Mouse (Mus musculus) intestine, embryonic 16.5 days (tissue): ENCODE measurements at regions not wholly inside any gene's neighbourhood (a gene's known extent, or its start where the extent isn't known, plus 50 kb on each side); places are given as distances from the start of the nearest gene placed in this dataset.
"Not testable (repeated sequence)": the region's sequence is repeated elsewhere in the genome, so short reads cannot be mapped to it uniquely, and the experiment has no call there.

ENCODE experiments used
- ATAC-seq: fragments of 200-750 bp; cut with Nextera tagmentation; 2 replicates; pipeline ENCODE4 v1.8.0; 2017; ENCODE audit warnings: moderate TSS enrichment, moderate library complexity
- H3K27ac ChIP-seq: fragments of 300-500 bp; sonication (generic); 2 replicates; pipeline ENCODE4 v1.5.1; 2014; ENCODE audit warnings: mild to moderate bottlenecking, low read length
- H3K27me3 ChIP-seq: fragments of 300-500 bp; sonication (generic); replicated peaks from 2 replicates; pipeline ENCODE4 v1.6.1; 2014; ENCODE audit warnings: low read length, control low read depth, mixed read lengths; ENCODE audit not compliant: control insufficient read depth, insufficient read depth
- H3K36me3 ChIP-seq: fragments of 300-500 bp; sonication (generic); 2 replicates; pipeline ENCODE4 v1.6.1; 2014; ENCODE audit warnings: low read length, control low read depth; ENCODE audit not compliant: control insufficient read depth, insufficient read depth
- H3K4me1 ChIP-seq: fragments of 300-500 bp; sonication (generic); 2 replicates; pipeline ENCODE4 v1.6.1; 2014; ENCODE audit warnings: low read length, control low read depth, mixed read lengths; ENCODE audit not compliant: control insufficient read depth, insufficient read depth
- H3K4me2 ChIP-seq: fragments of 300-500 bp; sonication (generic); 2 replicates; pipeline ENCODE4 v1.6.1; 2014; ENCODE audit warnings: low read depth, low read length, control low read depth
- H3K4me3 ChIP-seq: fragments of 300-500 bp; sonication (generic); 2 replicates; pipeline ENCODE4 v1.5.1; 2014; ENCODE audit warnings: mild to moderate bottlenecking, low read length
- H3K9ac ChIP-seq: fragments of 300-500 bp; sonication (generic); 2 replicates; pipeline ENCODE4 v1.6.1; 2014; ENCODE audit warnings: low read depth, low read length
- H3K9me3 ChIP-seq: fragments of 300-500 bp; sonication (generic); 2 replicates; pipeline ENCODE4 v1.6.1; 2016; ENCODE audit warnings: low read length, control low read depth; ENCODE audit not compliant: control insufficient read depth
- WGBS: fragments of 180-500 bp; shearing (Covaris S2); extraction: QIAGEN DNeasy Blood & Tissue Kit; methylation state at CpG from one replicate; pipeline ENCODE4 v1.1.7; 2014; 5-methylcytosine and 5-hydroxymethylcytosine counted together

DNA sequence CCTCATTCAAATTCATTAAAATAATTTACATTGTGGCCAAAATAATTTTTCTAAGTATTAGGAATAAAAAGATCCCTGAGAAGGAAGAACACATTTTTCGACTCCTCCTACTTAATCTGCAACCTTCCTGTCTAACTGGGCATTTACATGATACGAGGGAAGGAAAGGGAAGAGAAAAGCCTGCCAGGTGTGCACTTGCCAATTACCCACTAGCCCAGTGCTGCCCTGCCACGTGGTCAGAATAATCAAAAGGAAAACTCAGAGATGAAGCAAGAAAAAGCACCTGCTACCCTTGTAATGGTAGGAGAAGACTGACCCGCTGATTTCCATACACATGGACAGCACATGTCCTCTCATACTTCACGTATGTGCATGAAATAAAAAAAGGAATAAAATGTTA, 651.0 kb upstream of the Mms22l start:
- Histone ChIP-seq H3K27ac (no peak overlapping the region), H3K9ac (no peak overlapping the region), H3K36me3 (no peaks in the 10 kb centered on the region), H3K9me3 (no peaks in the 10 kb centered on the region), H3K27me3 (no peaks in the 10 kb centered on the region), H3K4me1 (no peaks in the 10 kb centered on the region), H3K4me3 (no peak overlapping the region), H3K4me2 (no peak overlapping the region)
- WGBS: 61% methylated on average over 5 of the region's 5 CpGs
- ATAC-seq: no peak

DNA sequence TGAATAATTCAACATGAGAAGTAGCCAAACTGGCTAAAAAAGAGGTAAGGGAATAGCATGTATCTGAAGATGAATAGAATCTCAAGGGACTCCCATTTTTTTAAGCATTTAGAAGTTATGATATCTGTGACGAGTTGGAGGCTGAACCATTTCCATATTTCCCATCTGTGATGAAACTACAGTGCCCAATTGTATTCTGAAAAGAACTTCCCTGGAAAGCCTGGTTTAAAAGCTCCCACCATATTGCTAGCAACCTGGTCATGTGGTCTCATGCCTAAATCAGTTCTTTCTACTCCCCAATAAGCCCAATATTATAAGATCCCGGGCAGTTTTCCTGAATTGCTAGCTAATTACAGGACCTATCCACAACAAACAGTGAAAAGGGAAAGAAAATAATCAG, 645.6 kb upstream of the Mms22l start:
- Histone ChIP-seq H3K4me1 (no peaks in the 10 kb centered on the region), H3K27ac (no peak overlapping the region), H3K36me3 (no peaks in the 10 kb centered on the region), H3K4me2 (no peak overlapping the region), H3K9ac (no peak overlapping the region), H3K9me3 (no peaks in the 10 kb centered on the region), H3K27me3 (no peaks in the 10 kb centered on the region), H3K4me3 (no peak overlapping the region)
- no peak for ATAC-seq
- 85% methylated on average over 2 of the region's 2 CpGs for WGBS

DNA sequence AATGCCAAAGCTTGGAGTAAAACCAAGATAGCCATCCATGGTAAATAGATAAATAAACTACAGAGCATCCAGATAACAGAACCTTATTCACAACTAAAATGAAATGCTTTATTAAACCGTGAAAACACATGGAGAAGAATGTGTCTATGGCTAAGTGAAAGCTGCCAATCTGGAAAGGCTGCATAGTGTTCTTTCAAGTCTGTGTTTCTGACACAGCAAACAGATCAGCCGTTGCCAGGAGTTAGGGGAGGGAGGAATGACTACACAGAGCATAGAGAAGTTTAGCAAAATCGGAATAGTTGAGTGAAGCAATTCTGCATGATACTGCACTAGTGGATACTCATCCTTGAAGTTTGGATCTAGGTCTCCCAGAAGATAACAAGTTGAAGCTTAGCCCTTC, 633.8 kb upstream of the Mms22l start:
- no peak overlapping the region for H3K9ac ChIP-seq
- no peak overlapping the region for H3K4me2 ChIP-seq
- H3K36me3 ChIP-seq: no peaks in the 10 kb centered on the region
- H3K4me3 ChIP-seq: no peak overlapping the region
- 81% methylated on average over 3 of the region's 3 CpGs for WGBS
- H3K9me3 ChIP-seq: no peaks in the 10 kb centered on the region
- H3K27ac ChIP-seq: no peak overlapping the region
- H3K27me3 ChIP-seq: no peaks in the 10 kb centered on the region
- H3K4me1 ChIP-seq: no peaks in the 10 kb centered on the region
- no peak for ATAC-seq

DNA sequence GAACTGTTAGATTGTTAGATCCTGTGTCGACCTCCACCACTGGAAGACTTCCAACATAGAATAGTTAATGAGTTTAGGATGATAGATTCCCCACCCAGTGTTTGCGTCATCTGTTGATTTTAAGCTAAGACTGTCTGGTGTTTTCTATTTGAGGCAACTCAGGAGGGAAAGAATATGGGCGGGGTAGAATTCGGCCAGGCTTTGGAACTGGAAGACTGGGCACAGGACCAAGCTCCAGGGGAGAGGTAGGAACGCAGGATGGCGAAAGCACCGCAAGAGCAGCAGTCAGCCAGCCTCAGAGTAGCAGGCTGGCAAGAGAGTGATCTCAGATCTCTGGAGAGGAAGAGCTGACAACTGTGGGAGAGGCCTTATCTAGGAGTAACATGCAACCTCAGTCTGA, 616.2 kb upstream of the Mms22l start:
- Histone ChIP-seq H3K4me2 (no peak overlapping the region), H3K36me3 (no peaks in the 10 kb centered on the region), H3K27ac (no peak overlapping the region), H3K9ac (no peak overlapping the region), H3K27me3 (no peaks in the 10 kb centered on the region), H3K9me3 (no peaks in the 10 kb centered on the region), H3K4me3 (no peak overlapping the region), H3K4me1 (no peaks in the 10 kb centered on the region)
- WGBS: 84% methylated on average over 7 of the region's 7 CpGs
- ATAC-seq: no peak

DNA sequence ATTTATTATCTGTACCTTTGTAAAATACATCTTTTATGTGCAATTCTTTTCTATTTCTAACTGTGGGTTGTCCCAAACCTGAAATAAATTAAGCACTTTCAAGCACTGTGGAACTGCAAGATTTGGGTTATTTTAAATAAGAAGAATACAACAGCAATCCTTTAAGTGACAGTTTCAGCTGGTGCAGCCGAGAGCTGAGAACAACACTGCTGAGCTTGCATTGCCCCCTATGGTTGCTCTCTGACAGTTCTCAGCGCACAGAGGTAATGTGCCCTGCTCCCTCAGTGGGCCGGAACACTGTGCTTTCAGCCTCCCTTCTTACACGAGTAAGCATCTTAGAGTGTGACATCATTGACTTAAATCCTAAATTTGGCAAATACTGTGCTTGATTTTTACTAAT, 582.9 kb upstream of the Mms22l start:
- 30% methylated on average over 4 of the region's 4 CpGs for WGBS
- H3K27me3 ChIP-seq: no peaks in the 10 kb centered on the region
- H3K4me3 ChIP-seq: no peak overlapping the region
- no peaks in the 10 kb centered on the region for H3K9me3 ChIP-seq
- no peaks in the 10 kb centered on the region for H3K36me3 ChIP-seq
- no peak overlapping the region for H3K9ac ChIP-seq
- H3K4me1 ChIP-seq: no peaks in the 10 kb centered on the region
- ATAC-seq: no peak
- no peak overlapping the region for H3K27ac ChIP-seq
- H3K4me2 ChIP-seq: no peak overlapping the region

DNA sequence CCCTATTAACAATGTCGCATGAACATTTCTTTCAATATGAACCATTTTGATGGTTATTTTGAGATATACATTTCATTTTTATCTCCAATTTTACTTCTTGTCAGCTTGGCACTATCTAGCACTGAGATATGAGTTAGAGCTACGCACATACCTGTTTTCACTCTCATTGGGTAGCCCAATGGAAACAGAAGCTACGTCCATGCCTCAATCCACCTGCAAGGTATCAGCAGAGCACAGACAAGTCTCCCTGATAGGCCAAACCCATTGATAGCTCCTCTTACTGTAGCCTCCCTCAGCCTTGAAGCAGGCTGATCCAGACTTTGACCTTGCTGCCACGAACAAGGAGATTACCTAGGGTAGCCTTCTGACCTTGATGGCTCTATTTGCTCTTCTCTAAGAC, 582.4 kb upstream of the Mms22l start:
- no peak overlapping the region for H3K27ac ChIP-seq
- H3K9me3 ChIP-seq: no peaks in the 10 kb centered on the region
- 73% methylated on average over 4 of the region's 4 CpGs for WGBS
- no peak overlapping the region for H3K9ac ChIP-seq
- no peaks in the 10 kb centered on the region for H3K4me1 ChIP-seq
- H3K4me2 ChIP-seq: no peak overlapping the region
- H3K27me3 ChIP-seq: no peaks in the 10 kb centered on the region
- no peaks in the 10 kb centered on the region for H3K36me3 ChIP-seq
- no peak for ATAC-seq
- no peak overlapping the region for H3K4me3 ChIP-seq

DNA sequence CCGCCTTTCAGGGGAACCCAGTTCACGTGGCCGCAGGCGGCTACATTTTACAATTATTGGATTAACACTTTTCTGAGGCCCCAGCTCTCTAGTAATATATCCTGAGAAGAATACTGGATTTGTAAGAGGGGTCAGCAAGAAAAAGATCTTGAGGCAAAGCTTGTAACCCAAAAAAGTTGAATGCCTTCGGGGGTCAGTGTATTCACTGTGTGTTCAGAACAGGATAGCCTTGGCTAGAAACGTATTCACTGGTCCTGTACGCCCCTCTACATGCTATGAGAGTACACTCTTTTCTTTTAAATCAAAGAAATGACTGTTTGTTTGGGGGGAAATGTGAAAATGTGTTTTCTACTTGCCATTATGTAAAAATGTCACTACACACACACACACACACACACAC, 581.8 kb upstream of the Mms22l start:
- 88% methylated on average over 7 of the region's 7 CpGs for WGBS

DNA sequence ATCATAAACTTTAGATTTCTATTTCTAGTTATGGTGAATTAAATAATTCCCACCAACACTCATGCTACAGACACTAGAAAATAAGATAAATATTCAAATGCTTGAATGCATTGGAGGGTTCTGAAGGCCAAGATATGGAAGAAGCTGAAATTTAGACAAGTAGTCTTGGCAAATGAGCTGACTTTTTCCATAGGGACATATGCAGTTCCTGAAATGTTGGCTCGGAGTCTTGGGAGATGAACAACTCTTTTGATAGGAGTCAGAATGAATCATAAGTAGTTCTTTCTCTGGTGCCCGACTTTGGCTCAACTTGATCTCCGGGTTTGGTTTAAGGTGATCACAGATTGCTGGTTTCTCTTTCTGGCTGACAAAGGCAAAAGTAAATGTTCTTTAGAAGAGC, 574.7 kb upstream of the Mms22l start:
- Histone ChIP-seq H3K27me3 (no peaks in the 10 kb centered on the region), H3K4me2 (no peak overlapping the region), H3K4me3 (no peak overlapping the region), H3K27ac (no peak overlapping the region), H3K4me1 (no peaks in the 10 kb centered on the region), H3K9me3 (no peaks in the 10 kb centered on the region), H3K36me3 (no peaks in the 10 kb centered on the region), H3K9ac (no peak overlapping the region)
- WGBS: 87% methylated on average over 3 of the region's 3 CpGs
- no peak for ATAC-seq

More for the DNA sequence above, 581.8 kb upstream of the Mms22l start:
- H3K9ac ChIP-seq: no peak overlapping the region
- no peaks in the 10 kb centered on the region for H3K9me3 ChIP-seq
- no peak overlapping the region for H3K4me3 ChIP-seq
- no peaks in the 10 kb centered on the region for H3K36me3 ChIP-seq
- no peak overlapping the region for H3K27ac ChIP-seq
- no peaks in the 10 kb centered on the region for H3K4me1 ChIP-seq
- no peaks in the 10 kb centered on the region for H3K27me3 ChIP-seq
- ATAC-seq: no peak
- no peak overlapping the region for H3K4me2 ChIP-seq

DNA sequence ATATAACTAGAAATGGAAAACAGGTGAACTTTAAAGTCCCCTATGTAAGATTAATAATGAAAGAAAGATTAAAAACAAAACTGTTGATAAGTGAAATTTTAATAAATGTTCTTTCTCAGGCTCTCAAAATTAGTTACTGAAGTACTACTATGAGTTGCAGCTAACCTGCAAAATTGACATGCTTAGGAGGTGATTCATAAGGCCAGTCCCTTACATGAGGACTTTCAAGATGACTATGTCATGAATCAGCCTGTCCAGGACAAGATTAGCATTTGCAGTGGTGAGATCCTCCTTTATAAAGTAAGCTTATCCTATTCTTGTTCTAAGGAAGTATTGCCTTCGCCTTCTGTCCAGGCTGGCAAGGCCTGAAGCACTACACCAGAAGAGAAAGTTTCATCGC, 542.1 kb upstream of the Mms22l start:
- no peak overlapping the region for H3K4me3 ChIP-seq
- no peak overlapping the region for H3K9ac ChIP-seq
- no peaks in the 10 kb centered on the region for H3K36me3 ChIP-seq
- H3K4me1 ChIP-seq: no peaks in the 10 kb centered on the region
- ATAC-seq: no peak
- H3K9me3 ChIP-seq: no peaks in the 10 kb centered on the region
- no peaks in the 10 kb centered on the region for H3K27me3 ChIP-seq
- 89% methylated on average over 2 of the region's 2 CpGs for WGBS
- no peak overlapping the region for H3K27ac ChIP-seq
- no peak overlapping the region for H3K4me2 ChIP-seq

DNA sequence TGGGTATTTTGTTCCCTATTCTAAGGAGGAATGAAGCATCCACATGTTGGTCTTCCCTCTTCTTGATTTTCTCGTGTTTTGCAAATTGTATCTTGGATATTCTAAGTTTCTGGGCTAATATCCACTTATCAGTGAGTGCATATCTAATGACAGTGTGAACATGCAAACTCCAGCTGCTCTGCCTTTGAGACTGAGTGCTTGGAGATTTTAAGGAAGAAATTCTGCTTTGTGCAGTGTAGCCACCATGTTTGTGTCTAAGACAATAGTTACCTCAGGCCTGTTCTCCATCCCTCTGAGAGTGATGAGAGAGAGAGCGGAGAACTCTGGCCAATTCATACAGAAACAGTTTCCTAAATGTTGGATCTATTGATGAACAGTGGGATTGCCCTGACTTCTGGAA, 514.1 kb upstream of the Mms22l start:
- H3K27ac ChIP-seq, H3K27me3 ChIP-seq, H3K9me3 ChIP-seq, H3K4me3 ChIP-seq, H3K4me2 ChIP-seq, ATAC-seq, H3K4me1 ChIP-seq, H3K9ac ChIP-seq, H3K36me3 ChIP-seq: not testable (repeated sequence)
- 78% methylated on average over 2 of the region's 2 CpGs for WGBS
